Mouse (Mus musculus) kidney, embryonic 16.5 days (tissue): ENCODE measurements around the gene Msh6. TPM values are rescaled to one million over a fixed set of nuclear protein-coding genes. Genes with fewer than 3 reads are reported as not detected.
A peak's percentile ranks its signal among the peaks of the same experiment; 100 is the strongest.
"Not testable (repeated sequence)": the region's sequence is repeated elsewhere in the genome, so short reads cannot be mapped to it uniquely, and the experiment has no call there.

Source experiments
- ATAC-seq: fragments of 200-750 bp; cut with Nextera tagmentation; 2 replicates; pipeline ENCODE4 v1.8.0; 2017; ENCODE audit warnings: moderate TSS enrichment; ENCODE audit not compliant: low FRiP score, low TSS enrichment
- H3K27ac ChIP-seq: fragments of 300-500 bp; sonication (generic); 2 replicates; pipeline ENCODE4 v1.5.1; 2014; ENCODE audit warnings: low read length
- H3K27me3 ChIP-seq: fragments of 300-500 bp; sonication (generic); 2 replicates; pipeline ENCODE4 v1.6.1; 2014; ENCODE audit warnings: low read length, control low read depth, mixed read lengths; ENCODE audit not compliant: insufficient read depth
- H3K36me3 ChIP-seq: fragments of 300-500 bp; sonication (generic); 2 replicates; pipeline ENCODE4 v1.6.1; 2014; ENCODE audit warnings: low read length, control low read depth, mixed read lengths; ENCODE audit not compliant: insufficient read depth
- H3K4me1 ChIP-seq: fragments of 300-500 bp; sonication (generic); 2 replicates; pipeline ENCODE4 v1.6.1; 2014; ENCODE audit warnings: low read length, control low read depth, mixed read lengths; ENCODE audit not compliant: insufficient read depth
- H3K4me2 ChIP-seq: fragments of 300-500 bp; sonication (generic); replicated peaks from 2 replicates; pipeline ENCODE4 v1.6.1; 2014; ENCODE audit warnings: low read depth, low read length
- H3K4me3 ChIP-seq: fragments of 300-500 bp; sonication (generic); 2 replicates; pipeline ENCODE4 v1.5.1; 2014; ENCODE audit warnings: mild to moderate bottlenecking, low read length
- H3K9ac ChIP-seq: fragments of 300-500 bp; sonication (generic); replicated peaks from 2 replicates; pipeline ENCODE4 v1.6.1; 2014; ENCODE audit warnings: low read length
- H3K9me3 ChIP-seq: fragments of 300-500 bp; sonication (generic); 2 replicates; pipeline ENCODE4 v1.6.1; 2016; ENCODE audit warnings: low read length, control low read depth
- WGBS: fragments of 180-500 bp; shearing (Covaris S2); extraction: QIAGEN DNeasy Blood & Tissue Kit; methylation state at CpG from one replicate; pipeline ENCODE4 v1.1.7; 2014; 5-methylcytosine and 5-hydroxymethylcytosine counted together
- polyA plus RNA-seq: library from polyadenylated mRNA; unstranded; fragments of >200 nt; fragmentation: Nextera tagmentation; extraction: Ambion mirVana; gene quantifications from 2 replicates; pipeline ENCODE4 v1.2.1, GENCODE M21; 2015

The Msh6 gene
- polyA plus RNA-seq, 1 experiment from 2014 or later, result 61.9 TPM

DNA sequence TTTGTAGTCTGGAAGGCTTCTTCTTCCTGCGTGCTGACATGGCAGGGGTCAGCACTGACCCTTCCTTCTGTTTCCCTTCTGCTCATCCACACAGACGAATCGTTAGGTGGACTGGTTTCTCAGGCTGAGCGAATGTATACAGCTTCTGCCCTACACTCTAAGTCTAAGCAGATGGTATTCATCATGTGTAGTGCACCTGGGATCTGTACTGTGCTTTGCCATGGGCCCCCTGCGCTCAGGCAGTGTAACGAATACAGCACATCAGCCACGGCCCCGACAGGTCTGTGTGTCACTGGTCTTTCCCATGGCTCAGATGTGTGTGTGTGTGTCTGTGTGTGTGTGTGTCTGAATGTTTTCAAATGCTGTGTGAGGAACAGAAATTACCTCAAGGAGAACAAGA, 32.1 kb downstream of the Msh6 start:
- H3K36me3 ChIP-seq, result peaks cover 55% of the 10 kb centered on the region
- no peaks in the 10 kb centered on the region for H3K4me1 ChIP-seq
- WGBS, result 62% methylated on average over 8 of the region's 8 CpGs
- H3K27ac ChIP-seq, result no peak overlapping the region
- H3K4me3 ChIP-seq, result no peak overlapping the region
- no peak for ATAC-seq
- no peaks in the 10 kb centered on the region for H3K27me3 ChIP-seq
- no peak overlapping the region for H3K4me2 ChIP-seq
- no peaks in the 10 kb centered on the region for H3K9me3 ChIP-seq
- H3K9ac ChIP-seq, result no peak overlapping the region

DNA sequence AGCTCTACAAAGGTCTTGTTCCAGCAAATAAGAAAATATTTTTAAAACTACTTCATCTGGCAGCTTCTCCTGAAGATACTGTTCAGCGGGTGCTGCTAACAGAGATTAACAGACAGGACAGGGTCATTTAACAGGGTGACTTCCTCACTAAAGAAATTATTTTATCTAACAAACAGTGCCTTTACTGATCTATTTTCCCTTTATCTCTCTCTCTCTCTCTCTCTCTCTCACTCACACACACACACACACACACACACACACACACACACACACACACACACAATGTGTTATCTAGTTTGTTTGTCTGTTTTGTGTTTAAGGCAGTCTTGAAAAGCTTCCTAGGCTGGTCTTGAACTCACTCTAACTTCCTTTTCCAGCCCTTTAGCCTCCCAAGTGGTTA, 39.6 kb downstream of the Msh6 start:
- Histone ChIP-seq H3K4me1 (peaks cover 7% of the 10 kb centered on the region), H3K9ac (no peak overlapping the region), H3K36me3 (peaks cover 48% of the 10 kb centered on the region), H3K9me3 (no peaks in the 10 kb centered on the region), H3K4me3 (no peak overlapping the region), H3K27me3 (no peaks in the 10 kb centered on the region), H3K4me2 (no peak overlapping the region), H3K27ac (no peak overlapping the region)
- WGBS, result 34% methylated on average over 1 of the region's 1 CpGs
- ATAC-seq, result no peak

DNA sequence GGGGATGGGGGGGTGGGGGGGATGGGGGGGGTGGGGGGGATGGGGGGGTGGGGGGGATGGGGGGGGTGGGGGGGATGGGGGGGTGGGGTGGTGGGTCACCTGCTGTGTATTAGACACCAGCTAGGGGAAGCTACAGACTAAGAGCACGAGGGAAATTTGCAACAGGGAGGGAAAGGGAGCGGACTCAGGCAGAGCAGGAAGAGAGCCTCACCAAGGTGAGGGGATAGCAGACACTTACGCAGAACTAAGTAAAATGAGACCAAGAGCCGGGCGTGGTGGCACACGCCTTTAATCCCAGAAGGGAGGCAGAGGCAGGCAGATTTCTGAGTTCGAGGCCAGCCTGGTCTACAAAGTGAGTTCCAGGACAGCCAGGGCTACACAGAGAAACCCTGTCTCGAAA, 41.2 kb downstream of the Msh6 start:
- not testable (repeated sequence) for H3K27me3 ChIP-seq, H3K4me3 ChIP-seq, H3K27ac ChIP-seq, H3K9me3 ChIP-seq, H3K9ac ChIP-seq, H3K4me2 ChIP-seq, ATAC-seq, H3K4me1 ChIP-seq
- 92% methylated on average over 8 of the region's 8 CpGs for WGBS
- peaks cover 36% of the 10 kb centered on the region for H3K36me3 ChIP-seq

DNA sequence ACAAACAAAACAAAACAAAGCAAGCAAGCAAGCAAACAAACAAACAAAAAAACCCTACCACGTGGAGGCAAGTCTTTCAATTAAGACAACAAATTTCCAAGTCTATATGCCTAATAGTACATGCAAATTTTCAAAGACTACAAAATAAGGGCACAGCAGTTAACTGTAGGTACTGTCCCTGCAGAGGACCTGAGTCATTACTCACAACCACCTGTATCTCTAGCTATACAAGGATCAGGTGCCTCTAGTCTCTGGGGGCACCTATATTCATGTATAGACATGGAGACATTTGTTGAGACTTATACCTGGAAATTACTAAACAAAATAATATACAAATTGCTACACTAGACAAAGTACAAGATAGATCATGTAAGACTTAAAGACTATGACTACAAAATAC, 49.1 kb downstream of the Msh6 start:
- Histone ChIP-seq H3K9ac (no peak overlapping the region), H3K4me1 (peaks cover 8% of the 10 kb centered on the region), H3K27ac (no peak overlapping the region), H3K4me3 (no peak overlapping the region), H3K27me3 (no peaks in the 10 kb centered on the region), H3K9me3 (no peaks in the 10 kb centered on the region), H3K36me3 (no peaks in the 10 kb centered on the region), H3K4me2 (no peak overlapping the region)
- WGBS, result 87% methylated on average over 1 of the region's 1 CpGs
- no peak for ATAC-seq

DNA sequence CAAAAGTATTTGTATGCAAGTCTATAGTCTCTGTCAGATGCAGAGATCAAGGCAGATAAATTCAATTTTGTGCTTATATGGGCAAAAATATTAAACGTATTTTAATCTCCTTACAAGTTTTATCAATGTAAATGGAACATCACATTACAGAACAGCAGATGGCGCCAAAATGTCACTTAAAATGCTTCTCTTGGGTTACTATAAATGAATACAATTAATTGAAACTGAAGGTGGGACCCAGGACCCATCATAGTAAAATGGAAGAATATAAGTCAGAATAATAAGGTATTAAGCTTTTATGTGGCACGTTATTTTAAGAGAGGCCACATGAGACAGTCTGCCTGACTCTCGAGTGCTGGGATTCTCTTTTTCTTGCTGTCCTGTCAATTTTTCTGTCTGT, 50.4 kb downstream of the Msh6 start:
- H3K27ac ChIP-seq, result no peak overlapping the region
- H3K4me2 ChIP-seq, result no peak overlapping the region
- ATAC-seq, result no peak
- WGBS, result 34% methylated on average over 4 of the region's 4 CpGs
- H3K4me1 ChIP-seq, result peaks cover 3% of the 10 kb centered on the region; the same call in 1 of the 2 replicates
- no peaks in the 10 kb centered on the region for H3K36me3 ChIP-seq
- no peak overlapping the region for H3K9ac ChIP-seq
- no peaks in the 10 kb centered on the region for H3K27me3 ChIP-seq
- no peak overlapping the region for H3K4me3 ChIP-seq
- no peaks in the 10 kb centered on the region for H3K9me3 ChIP-seq

DNA sequence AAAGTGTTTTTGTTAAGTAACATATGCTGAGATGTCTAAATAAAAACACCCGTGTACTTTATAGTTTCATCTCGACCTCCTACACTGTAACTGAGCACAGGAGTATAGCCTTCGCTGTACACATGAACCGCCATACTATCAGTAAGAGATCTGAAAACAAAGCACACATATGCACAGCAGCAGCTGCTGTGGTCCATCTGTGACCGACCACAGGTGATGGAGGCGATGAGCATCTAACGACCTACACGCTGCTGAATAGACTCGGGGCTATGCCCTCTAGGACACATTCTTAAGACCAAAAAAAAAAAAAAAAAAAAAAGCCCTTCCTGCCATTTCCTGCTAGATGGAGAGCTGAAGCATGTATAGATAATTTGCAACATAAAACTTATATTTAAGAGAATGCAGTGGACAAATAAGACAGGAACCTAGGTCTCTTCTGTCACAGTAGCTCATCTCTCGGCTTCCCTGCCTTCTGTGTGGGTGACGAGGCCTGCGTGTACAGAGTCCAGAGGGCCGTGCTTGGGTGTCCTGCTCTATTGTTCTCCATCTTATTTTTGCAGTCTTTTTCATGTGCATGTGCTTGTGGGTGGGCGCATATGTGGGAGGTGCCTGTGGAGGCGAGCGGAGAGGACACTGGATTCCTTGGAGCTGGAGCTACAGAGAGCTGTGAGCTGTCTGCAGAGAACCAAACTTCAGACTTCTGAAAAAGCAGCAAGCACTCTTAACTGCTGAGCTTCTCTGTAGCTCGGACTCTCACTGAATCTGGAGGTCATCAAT, 54.5 kb downstream of the Msh6 start:
- Histone ChIP-seq H3K27ac (no peak overlapping the region), H3K9me3 (no peaks in the 10 kb centered on the region), H3K4me3 (no peak overlapping the region), H3K36me3 (no peaks in the 10 kb centered on the region), H3K9ac (no peak overlapping the region), H3K4me1 (peaks cover 9% of the 10 kb centered on the region; the same call in 1 of the 2 replicates), H3K4me2 (no peak overlapping the region), H3K27me3 (no peaks in the 10 kb centered on the region)
- 0 out of 2 replicates have a peak, but pooled peaks have one; percentile 35 for ATAC-seq
- 76% methylated on average over 17 of the region's 17 CpGs for WGBS

DNA sequence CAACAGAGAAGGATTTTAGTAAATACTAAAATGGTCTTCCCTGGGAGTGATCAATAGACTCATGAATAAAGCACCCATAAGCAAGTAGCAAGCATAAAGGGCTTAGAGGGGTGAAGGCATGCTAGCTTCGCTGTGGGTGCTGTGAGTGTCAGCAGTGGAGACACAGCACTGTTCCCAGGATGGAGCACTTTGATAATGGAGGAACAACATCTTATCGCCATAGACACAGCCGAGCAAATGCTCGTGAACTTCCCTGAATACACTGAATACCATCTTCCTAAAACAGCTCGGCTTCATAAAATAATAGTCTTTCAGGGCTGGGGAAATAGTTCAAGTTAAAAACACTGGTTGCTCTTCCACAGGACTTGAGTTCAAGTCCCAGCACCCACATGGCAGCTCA, 56.9 kb downstream of the Msh6 start:
- 86% methylated on average over 5 of the region's 5 CpGs for WGBS
- Histone ChIP-seq H3K9me3 (no peaks in the 10 kb centered on the region), H3K27ac (no peak overlapping the region), H3K4me3 (no peak overlapping the region), H3K9ac (no peak overlapping the region), H3K4me2 (no peak overlapping the region), H3K27me3 (no peaks in the 10 kb centered on the region), H3K36me3 (no peaks in the 10 kb centered on the region), H3K4me1 (peaks cover 9% of the 10 kb centered on the region; the same call in 1 of the 2 replicates)
- ATAC-seq, result no peak

DNA sequence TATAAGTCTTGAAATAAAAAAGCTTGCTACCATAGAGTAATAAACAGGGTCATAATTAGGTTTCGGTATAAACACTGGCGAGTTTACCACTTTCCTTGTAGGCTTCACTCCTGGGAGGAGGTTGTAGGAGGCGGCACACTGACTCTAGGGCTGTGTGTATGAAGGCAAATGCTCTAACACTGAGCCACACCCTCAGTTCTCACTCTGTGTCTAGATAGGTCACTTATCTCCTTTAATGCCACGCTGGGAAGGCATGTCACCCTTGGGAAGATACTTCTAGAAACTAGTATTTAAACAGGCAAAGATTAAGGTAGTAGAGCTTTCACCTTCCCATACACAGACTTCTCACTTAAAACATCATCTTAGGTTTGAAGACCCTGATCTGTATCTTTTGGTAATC, 59.6 kb downstream of the Msh6 start:
- ATAC-seq, result no peak
- 78% methylated on average over 4 of the region's 4 CpGs for WGBS

More for the DNA sequence above, 59.6 kb downstream of the Msh6 start:
- H3K27me3 ChIP-seq, result no peaks in the 10 kb centered on the region
- H3K27ac ChIP-seq, result no peak overlapping the region
- no peaks in the 10 kb centered on the region for H3K9me3 ChIP-seq
- peaks cover 20% of the 10 kb centered on the region for H3K4me1 ChIP-seq
- H3K36me3 ChIP-seq, result no peaks in the 10 kb centered on the region
- H3K4me2 ChIP-seq, result no peak overlapping the region
- no peak overlapping the region for H3K9ac ChIP-seq
- H3K4me3 ChIP-seq, result no peak overlapping the region

Other genes starting within 250 kb of the Msh6 start
- not detected in 2 replicates for gene Kcnk12, start 177.1 kb upstream of the Msh6 start, polyA plus RNA-seq
- not detected in 2 replicates for gene Rpl36-ps4, start 54.1 kb upstream of the Msh6 start, polyA plus RNA-seq
- gene Fbxo11, start 90.2 kb downstream of the Msh6 start, polyA plus RNA-seq, result 14.8 and 15.6 TPM in 2 replicates